Mouse (Mus musculus) common myeloid progenitor, adult 5-6 weeks (primary cell): ENCODE measurements around the gene Armh2. TPM values are rescaled to one million over a fixed set of nuclear protein-coding genes. Genes with fewer than 3 reads are reported as not detected.
"Not testable (repeated sequence)": the region's sequence is repeated elsewhere in the genome, so short reads cannot be mapped to it uniquely, and the experiment has no call there.

ENCODE experiments used
- ATAC-seq: replicated peaks from 2 replicates; pipeline ENCODE4 v1.8.0; 2016; ENCODE audit warnings: low read depth, mild to moderate bottlenecking, moderate TSS enrichment, inconsistent platforms; ENCODE audit not compliant: poor library complexity, severe bottlenecking
- total RNA-seq: library from RNA; stranded (forward); fragments of 200-1000, 187-1606 nt; gene quantifications from 2 replicates; pipeline ENCODE4 v1.2.3, GENCODE M21; 2017

The Armh2 gene
- total RNA-seq, 1 experiment from 2014 or later = not detected

DNA sequence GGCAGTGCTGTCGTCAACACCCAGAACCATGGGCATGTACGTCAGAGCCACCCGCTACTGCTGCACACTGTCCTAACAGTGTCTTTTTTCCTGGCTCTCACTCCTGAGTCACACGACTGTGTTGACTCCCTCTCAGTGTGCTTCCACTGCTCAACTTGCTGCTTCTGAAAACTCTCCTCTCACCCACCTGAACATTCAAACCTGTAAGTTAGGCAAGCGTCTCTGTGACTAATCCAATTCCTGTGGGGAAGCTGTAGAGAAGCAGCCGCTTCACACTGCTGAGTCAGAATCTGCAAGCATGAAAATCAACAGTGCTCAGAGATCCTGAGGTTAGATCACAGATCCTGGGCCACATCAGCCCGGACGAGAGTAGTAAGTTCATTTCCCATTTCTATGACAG, 10.4 kb downstream of the Armh2 start:
- ATAC-seq = no peak

DNA sequence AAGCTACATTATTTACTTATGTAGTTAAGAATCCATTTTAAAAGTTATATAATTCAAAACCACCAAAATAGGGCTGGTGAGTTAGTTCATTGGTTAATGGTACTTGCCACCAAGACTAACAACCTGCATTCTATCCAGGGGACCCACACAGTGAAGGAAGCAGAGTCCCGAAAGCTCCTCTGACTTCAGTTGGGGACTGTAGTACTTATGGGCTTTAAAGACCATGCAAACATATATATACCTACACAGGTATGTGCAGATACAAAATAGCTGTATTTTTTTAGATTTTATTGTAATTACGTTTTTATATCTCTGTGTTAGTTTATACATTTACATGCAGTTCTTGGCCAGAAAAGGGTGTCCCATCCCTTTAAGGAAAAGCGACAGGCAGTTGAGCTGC, 15.7 kb downstream of the Armh2 start:
- no peak for ATAC-seq

DNA sequence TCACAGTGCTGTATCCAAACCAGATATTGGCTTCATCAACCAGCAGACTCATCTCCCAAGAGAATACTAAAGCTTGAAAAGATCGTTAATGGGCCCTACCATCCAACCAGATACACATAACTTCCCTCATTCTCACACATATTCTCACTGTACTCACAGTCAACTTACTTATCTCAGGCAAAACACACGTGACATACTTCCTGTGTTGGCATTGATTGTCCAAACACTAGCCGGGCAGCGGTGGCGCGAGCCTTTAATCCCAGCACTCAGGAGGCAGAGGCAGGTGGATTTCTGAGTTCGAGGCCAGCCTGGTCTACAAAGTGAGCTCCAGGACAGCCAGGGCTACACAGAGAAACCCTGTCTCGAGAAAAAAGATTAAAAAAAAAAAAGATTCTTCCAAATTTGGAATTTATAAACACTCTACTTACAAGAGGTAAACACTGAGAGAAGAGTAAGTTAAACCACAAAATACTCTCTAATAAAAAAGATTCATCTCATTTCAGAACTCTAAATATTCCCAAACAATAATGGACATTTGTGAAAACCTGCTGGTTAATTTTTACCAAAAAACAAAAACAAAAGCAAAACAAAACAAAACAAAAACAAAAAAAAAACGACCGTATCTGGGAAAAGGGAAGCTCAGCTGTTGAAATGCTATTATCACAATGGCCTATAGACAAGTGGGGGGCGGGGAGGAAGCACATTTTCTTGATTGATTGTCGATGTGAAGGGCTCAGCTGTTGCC, 17.0 kb downstream of the Armh2 start:
- no peak for ATAC-seq

DNA sequence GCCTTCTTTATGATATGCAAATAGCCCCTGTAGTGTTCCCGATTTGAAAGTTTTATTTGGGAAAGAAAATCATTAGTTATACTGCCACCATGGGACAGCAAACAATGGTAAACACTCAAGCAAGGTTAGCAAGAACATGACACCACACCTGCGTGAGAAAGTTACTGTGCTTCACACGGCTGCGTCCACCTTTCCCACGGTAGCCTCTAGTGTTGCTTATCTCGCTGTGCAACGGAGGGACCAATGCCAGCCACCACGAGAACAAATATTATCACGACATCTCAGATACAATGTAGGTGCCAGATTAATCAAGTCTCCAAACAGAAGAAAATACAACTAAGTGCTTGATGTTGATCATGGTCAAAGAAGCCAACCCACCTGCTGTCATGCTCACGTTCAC, 18.4 kb downstream of the Armh2 start:
- no peak for ATAC-seq

DNA sequence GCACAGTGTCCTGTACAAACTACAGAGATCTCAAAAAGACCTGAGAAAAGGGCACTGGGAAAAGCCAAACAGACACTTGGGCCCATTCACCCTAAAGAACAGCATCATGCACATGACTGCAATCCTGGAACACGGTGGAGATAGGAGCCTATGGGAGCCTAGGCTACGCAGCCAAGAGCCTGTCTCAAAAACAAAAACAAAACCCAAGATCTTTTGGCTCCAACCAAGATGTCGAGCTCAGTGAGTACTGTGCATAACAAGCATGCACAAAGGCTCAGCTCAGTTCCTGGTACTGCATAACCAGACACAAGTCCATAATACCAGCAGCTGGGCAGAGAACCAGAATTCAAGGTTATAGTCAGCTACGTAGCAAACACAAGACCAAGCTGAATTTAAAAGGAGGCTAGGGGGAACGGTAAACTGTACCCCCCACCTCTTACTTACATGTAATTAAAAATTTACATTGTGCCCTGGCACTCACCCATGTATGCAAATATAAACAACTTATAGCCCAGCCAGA, 19.4 kb downstream of the Armh2 start:
- no peak for ATAC-seq

DNA sequence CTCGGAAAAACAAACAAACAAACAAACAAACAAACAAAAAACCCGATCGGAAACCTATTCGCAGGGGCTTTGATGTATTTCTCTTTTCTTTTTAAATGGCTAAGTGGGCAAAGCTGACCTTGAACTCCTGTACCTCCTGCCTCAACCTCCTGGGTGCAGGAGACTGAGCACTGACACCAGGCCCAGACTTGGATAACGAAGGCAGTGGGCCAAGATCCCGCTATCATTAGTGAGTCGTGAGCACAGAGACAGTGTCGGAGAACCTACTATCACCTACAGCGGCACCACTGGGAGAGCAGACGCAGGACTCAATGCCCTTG, 20.0 kb downstream of the Armh2 start:
- ATAC-seq = no peak

DNA sequence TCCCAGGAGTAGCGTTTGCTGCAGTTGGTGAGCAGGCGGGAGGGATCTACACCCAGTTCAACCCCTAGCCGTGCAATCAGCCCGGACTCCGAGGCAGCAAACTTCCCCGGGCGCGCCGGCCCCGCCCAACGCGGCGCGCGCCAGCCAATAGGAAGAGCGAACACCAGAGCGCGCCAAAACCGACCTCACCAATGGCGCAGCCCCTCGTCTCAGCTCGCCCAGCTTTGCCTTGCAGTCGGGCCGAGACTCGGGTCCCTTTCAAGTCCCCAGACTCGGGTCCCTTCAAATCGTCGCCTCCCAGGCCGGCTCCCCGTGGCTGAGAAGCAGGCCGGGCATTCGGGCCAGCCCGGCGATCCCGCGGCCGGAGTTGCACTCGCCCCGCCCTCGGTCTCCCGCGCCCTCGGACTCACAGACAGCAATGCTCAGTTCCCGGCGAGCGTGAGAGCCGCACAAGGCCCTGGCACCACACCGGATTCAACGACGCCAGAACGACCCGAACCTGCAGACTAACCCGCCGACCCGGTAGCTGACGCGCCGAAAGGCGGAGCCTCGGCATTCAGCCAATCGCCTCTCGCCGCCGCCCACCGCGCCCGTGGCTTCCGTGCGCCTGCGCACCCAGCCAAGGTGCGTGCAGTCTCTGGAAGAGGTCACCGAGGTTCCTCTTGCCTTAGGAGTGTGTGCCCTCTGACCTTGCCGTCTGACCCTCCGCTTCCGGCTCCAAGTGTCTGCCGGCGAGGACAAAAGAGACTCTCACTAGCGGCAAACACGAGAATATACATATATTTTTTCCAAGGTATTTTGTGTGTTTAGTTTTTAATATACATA, 20.6 kb downstream of the Armh2 start, which contains the start of gene Gmnn:
Gene Gmnn (minus strand): TSS at position 521 of the 825 bp plus-strand sequence.
- ATAC-seq = peak; percentile 93

DNA sequence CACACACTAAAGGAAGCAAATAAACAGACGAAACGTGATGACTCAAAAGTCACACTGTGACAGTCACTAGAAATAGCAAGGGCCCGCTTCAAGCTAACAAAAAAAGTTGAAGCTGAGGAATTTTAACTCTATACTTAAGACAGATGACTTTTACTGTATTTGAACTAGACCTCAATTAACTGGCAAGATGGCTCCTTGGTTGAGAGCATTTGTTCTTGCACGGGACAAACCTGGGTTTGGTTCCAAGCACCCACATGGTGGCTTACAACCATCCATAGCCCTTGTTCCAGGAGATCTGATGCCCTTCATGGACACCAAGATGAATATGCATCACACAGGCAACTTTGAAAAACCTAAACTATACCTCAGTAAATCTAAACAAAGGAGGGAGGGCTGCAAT, 21.2 kb downstream of the Armh2 start:
- ATAC-seq = no peak

DNA sequence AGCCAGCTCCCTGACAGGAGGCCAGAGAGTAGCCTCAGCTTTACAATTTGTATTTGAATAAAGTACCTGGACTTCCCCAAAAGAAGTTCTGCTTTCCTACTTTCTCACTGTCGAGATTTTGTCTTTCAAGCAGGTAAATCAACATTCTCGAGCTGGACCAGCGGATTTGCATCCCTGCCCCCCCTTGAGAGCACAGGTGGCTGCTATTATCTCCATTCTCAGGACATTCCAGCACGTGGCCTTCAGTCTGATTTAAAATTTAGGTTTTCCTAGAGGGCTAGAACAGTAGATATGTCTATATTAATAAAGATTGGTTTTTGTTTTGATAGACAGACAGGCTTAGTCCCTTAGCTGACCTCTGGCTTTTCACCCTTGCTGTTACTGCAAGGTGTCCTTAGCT, 26.8 kb downstream of the Armh2 start:
- not testable (repeated sequence) for ATAC-seq

DNA sequence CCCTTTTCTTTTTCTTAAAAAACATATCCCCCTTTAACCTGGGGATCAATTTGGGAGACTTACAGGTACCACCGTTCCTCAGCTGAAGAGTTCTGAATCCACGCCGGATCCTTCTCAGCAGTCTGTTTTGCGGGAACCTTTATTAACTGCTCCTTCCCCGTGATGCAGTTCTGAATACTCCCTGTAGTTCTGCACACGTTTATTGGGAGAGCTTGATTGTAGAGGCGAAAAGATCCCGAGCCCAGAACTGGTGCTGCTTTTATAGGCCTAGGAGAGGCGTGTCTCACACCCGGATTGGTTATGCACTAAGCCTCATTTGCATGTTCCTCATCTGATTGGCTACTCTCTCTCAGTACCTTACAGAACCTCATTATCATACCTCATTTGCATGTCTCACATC, 30.4 kb downstream of the Armh2 start:
- not testable (repeated sequence) for ATAC-seq

DNA sequence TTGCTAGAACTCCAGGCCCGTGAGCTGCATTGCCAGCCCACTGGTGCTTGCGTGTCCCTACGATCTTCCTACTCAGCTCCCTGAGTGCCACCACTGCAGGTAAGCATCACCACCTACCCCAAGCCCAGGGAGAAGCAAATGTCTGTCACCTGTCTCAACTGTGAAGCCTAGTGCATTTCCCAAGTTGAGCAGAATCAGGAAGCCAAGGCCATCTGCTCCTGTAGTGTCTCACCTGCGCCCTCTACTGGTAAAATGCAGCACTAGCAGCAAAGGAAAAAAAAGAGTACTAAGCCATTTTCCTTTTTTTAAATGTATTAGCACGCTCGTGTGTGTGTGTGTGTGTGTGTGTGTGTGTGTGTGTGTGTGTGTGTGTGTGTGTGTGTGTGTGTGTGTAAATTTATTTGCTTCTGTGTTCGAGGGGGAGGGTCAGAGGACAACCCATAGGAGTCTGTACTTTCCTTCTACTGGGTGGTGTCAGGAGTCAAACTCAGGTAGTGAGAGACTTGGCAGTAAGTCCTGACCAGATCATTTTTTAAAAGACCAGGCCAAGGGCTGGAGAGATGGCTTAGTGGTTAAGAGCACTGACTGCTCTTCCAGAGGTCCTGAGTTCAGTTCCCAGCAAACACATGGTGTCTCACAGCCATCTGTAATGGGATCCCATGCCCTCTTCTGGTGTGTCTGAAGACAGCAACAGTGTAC, 35.3 kb downstream of the Armh2 start:
- ATAC-seq = peak; percentile 89

DNA sequence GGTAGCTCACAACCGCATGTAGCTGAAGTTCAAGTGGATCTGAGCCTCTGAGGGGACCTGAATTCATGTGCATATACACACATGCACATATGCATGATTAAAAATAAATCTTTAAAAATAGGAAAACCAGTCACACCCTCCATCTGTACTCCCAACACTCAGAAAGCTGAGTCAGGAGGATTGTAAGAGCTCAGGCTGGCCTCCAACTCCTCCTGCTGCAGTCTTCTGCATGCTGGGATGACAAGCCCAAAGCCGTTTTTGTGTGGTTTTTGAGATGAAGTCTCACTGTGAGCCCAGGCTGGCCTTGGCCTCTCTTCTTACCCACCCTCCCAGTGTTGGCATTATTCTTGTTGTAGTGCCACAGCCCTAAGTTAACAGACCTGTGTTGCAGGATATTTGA, 37.0 kb downstream of the Armh2 start:
- ATAC-seq = no peak

DNA sequence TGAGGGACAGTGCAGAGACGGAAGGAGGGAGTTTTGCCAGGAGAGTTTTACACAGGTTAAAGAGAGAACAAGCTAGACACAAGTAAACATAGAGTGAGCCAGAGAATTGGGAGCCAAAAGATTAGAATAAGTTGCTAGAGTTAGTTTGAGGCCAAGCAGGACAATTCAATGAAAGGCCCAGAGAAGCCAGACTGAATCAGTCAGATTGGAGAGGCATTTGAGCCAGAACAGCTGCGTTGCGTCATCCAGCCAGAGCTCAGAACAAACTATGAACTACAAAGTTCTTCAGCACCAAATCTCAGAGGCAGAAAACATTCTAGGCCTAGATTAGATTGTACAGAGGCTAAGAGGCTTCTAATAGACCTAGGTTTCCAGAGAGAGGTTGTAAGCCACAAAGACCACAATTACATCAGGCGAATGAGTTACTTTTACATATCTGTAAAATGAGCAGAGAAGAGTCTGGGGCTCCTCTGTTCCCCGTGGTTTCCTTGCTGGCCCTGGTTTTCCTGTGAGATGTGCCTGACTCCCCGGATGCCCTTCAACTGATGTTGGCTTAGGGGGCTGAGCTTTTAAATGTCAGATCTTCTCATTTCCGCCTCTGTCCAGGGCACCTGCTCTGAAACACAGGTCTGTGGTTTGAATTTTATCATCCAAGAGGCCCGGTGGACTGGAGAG, 37.8 kb downstream of the Armh2 start:
- 0 out of 2 replicates have a peak, but pooled peaks have one; percentile 27 for ATAC-seq

DNA sequence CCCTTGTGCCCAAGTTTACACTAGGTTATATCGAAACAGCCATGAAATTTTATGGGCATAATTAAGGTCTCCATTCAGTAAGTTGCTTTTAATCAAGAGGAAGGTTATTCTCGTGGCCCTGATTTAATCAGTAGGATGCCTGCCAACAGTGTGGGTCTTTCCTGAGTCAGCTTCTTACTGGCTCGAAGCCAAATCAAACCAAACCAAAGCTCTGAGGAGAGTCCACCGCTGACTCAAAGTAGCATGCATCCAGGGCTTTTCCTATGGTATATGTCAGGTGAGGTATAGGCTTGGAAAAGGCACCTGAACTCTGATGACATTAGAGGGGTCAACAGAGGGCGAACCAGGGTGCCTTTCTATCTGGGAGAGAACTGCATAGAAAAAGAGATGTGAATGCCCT, 40.9 kb downstream of the Armh2 start:
- no peak for ATAC-seq

DNA sequence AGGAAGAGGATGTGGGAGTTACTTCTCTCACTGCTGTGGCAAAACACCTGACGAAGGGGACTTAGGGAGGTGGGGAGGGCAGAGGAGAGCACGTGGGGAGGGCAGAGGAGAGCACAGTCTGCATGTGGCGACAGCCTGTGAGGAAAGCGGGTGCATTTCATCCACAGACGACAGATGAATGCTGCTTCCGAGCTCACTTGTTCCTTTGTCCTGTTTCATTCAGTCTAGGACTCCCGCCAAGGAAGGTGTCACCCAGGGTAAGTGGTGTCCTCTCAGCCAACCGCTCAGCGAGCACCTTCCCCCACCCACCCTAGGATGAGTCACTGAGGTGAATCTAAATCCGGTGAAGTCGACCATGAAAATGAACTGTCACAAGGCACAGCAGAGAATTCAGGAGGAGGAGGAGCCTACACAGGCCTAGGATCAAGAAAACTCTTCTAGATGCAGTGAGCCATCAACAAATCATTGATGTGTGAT, 45.0 kb downstream of the Armh2 start:
- ATAC-seq = peak; percentile 56; the same call in 1 of the 2 replicates

DNA sequence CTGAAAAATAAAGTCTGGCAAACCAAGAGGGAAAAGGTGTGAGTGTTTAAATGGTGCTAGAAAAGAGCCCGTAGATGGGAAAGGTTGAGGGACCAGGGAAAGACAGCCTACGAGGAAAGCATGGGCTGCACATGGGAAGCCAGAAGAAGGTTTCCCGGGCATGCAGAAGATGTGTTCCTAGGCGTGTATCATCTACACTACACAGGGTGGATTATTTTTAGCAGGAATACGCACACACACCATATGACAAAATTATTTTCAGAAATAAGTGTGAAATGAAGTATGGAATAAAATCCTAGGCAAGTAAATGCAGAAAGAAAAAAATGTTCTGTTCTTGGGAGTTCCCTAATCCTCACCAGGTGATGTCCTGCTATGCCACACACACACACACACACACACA, 46.4 kb downstream of the Armh2 start:
- no peak for ATAC-seq

DNA sequence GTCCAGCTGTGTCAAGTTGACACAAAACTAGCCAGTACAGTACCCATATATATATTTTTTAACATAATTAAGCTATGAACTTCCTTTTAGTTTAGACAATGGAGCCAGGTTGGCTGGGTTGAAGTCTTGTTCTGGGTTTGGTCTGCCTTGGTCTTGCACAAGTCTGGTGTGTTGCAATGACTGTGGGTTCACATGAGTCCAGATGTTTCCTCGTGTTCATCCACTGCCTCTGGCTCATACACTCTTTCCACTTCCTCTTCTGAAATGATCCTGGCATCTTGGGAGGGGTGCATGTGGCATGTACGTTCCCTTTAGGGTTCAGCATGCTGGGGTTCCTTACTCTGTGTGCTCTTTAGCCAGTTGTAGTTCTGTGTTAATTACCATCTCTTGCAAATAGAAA, 50.3 kb downstream of the Armh2 start:
- ATAC-seq = peak; percentile 99

DNA sequence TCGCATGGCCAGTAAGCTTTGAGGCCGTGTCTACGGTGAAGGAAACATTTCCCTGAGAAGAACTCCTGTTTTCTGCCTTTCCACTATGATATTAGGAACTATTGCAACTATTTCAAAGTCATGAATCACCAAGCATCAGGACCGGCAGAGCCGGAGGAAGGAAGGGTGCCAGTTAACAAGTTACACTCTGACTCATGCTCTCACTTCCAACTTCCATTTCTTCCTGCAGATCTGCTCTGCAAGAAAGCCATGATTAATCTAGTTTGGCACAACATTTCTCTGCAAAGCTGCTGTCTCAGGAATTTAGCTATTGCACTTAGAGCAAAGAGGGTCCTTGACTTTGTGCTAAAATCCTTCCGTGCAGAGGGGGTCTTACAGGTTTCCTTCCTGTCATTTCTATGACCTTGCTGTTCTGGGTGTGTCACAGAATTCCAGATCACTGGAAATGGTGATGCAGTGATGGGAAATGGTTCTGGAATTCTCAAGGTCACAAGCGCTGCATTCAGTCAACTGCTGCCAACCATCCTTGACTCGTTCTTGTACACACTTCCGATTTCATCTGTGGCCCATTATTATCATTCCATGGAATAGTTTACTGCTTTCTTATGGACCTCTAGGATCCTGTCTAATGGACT, 51.5 kb downstream of the Armh2 start:
- ATAC-seq = no peak
